Mouse (Mus musculus) testis, adult 2 months (tissue): ENCODE data around the gene Zfp804a.

Experiments used
- CTCF ChIP-seq: fragments of 200-500 bp; IDR thresholded peaks from 2 replicates; pipeline ENCODE4 v1.5.1; 2012; ENCODE audit warnings: low read depth, mild to moderate bottlenecking, inconsistent platforms, low read length, moderate library complexity; ENCODE audit not compliant: control insufficient read depth, insufficient read depth, insufficient replicate concordance
- POLR2A ChIP-seq: fragments of 200-500 bp; IDR thresholded peaks from 2 replicates; pipeline ENCODE4 v1.6.1; 2012; ENCODE audit warnings: low read depth, mild to moderate bottlenecking, inconsistent platforms, low read length, moderate library complexity; ENCODE audit not compliant: control insufficient read depth

DNA sequence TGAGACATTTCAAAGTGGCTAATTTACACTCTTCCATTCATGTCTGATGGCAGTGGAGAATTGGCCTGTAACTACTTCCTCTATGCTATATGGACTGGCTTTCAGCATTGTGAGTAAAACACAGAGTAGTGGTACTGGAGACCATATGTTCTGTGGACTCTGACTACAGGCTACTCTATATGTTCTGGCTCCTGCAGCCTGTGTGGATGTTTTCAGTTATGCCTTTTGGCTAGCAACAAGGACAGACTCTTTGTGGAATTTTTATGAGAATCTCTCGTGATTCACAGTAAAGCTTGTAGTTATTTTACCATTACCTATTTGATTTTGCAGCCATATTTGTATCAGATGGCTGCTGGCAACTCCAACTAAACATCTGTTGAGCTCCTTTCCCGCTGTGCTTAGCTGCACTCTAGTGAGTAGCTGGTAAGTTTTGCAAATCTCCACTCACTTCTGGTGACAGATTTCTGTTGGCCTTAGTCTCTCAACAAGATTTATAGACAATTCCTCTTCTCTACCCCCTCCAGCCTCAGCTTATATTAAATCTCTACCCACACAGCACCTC is 242.0 kb downstream of the Zfp804a start:
- no peak for TF ChIP-seq CTCF
- TF ChIP-seq POLR2A = no peak
